Mouse (Mus musculus) liver, adult 2 months (tissue): ENCODE results near the gene Cfap299.

ENCODE experiments used
- CTCF ChIP-seq: fragments of 200-500 bp; IDR thresholded peaks from 2 replicates; pipeline ENCODE4 v1.5.1; 2011; ENCODE audit warnings: low read depth, low read length, control low read depth
- POLR2A ChIP-seq: fragments of 200-500 bp; IDR thresholded peaks from 2 replicates; pipeline ENCODE4 v1.6.1; 2011; ENCODE audit warnings: low read length, control low read depth; ENCODE audit not compliant: insufficient read depth; ENCODE audit errors: extremely low read depth

- no peak for TF ChIP-seq POLR2A
- TF ChIP-seq CTCF: no peak
Measured at GRCm38 (mm10) chr5:98387054-98387453, 58.0 kb downstream of the Cfap299 start.
